Mouse (Mus musculus) CH12.LX (cell line): ENCODE data around the gene Map7d2. TPM values are rescaled to one million over a fixed set of nuclear protein-coding genes. Genes with fewer than 3 reads are reported as not detected.

Experiments
- DNase-seq: peaks from one replicate; pipeline ENCODE4 v3.0.0-alpha.2; 2013; ENCODE audit errors: extremely low read depth
- H3K27ac ChIP-seq: 2 replicates; pipeline ENCODE4 v1.5.1; 2012; ENCODE audit warnings: low read depth, mild to moderate bottlenecking, control low read depth, moderate library complexity; ENCODE audit not compliant: insufficient read depth
- H3K27me3 ChIP-seq: replicated peaks from 2 replicates; pipeline ENCODE3; 2012; ENCODE audit warnings: inconsistent platforms
- H3K36me3 ChIP-seq, 2 experiments: replicated peaks in 1 of 2; 2 replicates each; pipeline versions ENCODE3 to v1.6.1; 2012; ENCODE audit warnings: inconsistent platforms in 1 of 2, low read length in 1 of 2, mild to moderate bottlenecking in 1 of 2, mixed read lengths in 1 of 2, moderate library complexity in 1 of 2; ENCODE audit not compliant: control insufficient read depth in 1 of 2, insufficient read depth in 1 of 2
- H3K4me1 ChIP-seq, 2 experiments: 2 replicates each; pipeline ENCODE4 v1.6.1; 2012; ENCODE audit warnings: inconsistent platforms in 1 of 2, moderate library complexity in 1 of 2; ENCODE audit not compliant: insufficient read depth in 2 of 2, control insufficient read depth in 1 of 2
- H3K4me2 ChIP-seq: 2 replicates; pipeline ENCODE4 v1.6.1; 2012; ENCODE audit warnings: low read depth, mild to moderate bottlenecking, control low read depth; ENCODE audit not compliant: poor library complexity, insufficient read depth, severe bottlenecking
- H3K4me3 ChIP-seq, 3 experiments: fragments of 150-350 bp in 1 of 3; sonication (generic) in 1 of 3; replicated peaks in 1 of 3; 2 replicates each; pipeline versions ENCODE3 to v1.5.1; 2011 to 2012; ENCODE audit warnings: low read depth in 2 of 3, low read length in 2 of 3, mild to moderate bottlenecking in 2 of 3, moderate library complexity in 2 of 3, control low read depth in 1 of 3, improper control_type of control experiment in 1 of 3, inconsistent platforms in 1 of 3, mixed read lengths in 1 of 3; ENCODE audit not compliant: poor library complexity in 1 of 3
- H3K79me2 ChIP-seq: replicated peaks from 2 replicates; pipeline ENCODE4 v1.6.1; 2012; ENCODE audit warnings: mild to moderate bottlenecking, moderate library complexity; ENCODE audit not compliant: control insufficient read depth, poor library complexity, insufficient read depth, severe bottlenecking; ENCODE audit errors: extremely low read depth
- H3K9ac ChIP-seq: 2 replicates; pipeline ENCODE4 v1.6.1; 2012; ENCODE audit warnings: low read depth, mild to moderate bottlenecking, control low read depth, moderate library complexity; ENCODE audit not compliant: insufficient read depth
- H3K9me3 ChIP-seq: replicated peaks from 2 replicates; pipeline ENCODE3; 2012; ENCODE audit warnings: low read length, inconsistent platforms, mixed read lengths
- BHLHE40 ChIP-seq: IDR thresholded peaks from 2 replicates; pipeline ENCODE4 v1.6.1; 2011; ENCODE audit warnings: mild to moderate bottlenecking, low read depth, low read length, improper control_type of control experiment
- CHD1 ChIP-seq: IDR thresholded peaks from 2 replicates; pipeline ENCODE4 v1.6.1; 2012; ENCODE audit warnings: low read depth, low read length, improper control_type of control experiment, inconsistent platforms
- E2F4 ChIP-seq: IDR thresholded peaks from 2 replicates; pipeline ENCODE4 v1.6.1; 2011; ENCODE audit warnings: low read depth, low read length, improper control_type of control experiment; ENCODE audit not compliant: insufficient replicate concordance
- EP300 ChIP-seq: IDR thresholded peaks from 2 replicates; pipeline ENCODE4 v1.6.1; 2011; ENCODE audit warnings: low read length, improper control_type of control experiment
- HCFC1 ChIP-seq: IDR thresholded peaks from 2 replicates; pipeline ENCODE4 v1.6.1; 2012; ENCODE audit warnings: low read depth, mild to moderate bottlenecking, inconsistent platforms, low read length, improper control_type of control experiment
- JUN ChIP-seq: IDR thresholded peaks from 2 replicates; pipeline ENCODE4 v1.6.1; 2011; ENCODE audit warnings: low read depth, mild to moderate bottlenecking, low read length, improper control_type of control experiment, moderate library complexity; ENCODE audit not compliant: insufficient read depth
- JUND ChIP-seq: conservative IDR thresholded peaks from 2 replicates; pipeline ENCODE4 v1.6.1; 2011; ENCODE audit warnings: low read depth, low read length, improper control_type of control experiment
- MAFK ChIP-seq: IDR thresholded peaks from 2 replicates; pipeline ENCODE4 v1.6.1; 2011; ENCODE audit warnings: low read length, improper control_type of control experiment; ENCODE audit not compliant: insufficient replicate concordance
- MAX ChIP-seq: IDR thresholded peaks from 2 replicates; pipeline ENCODE4 v1.6.1; 2011; ENCODE audit warnings: low read length, improper control_type of control experiment
- PAX5 ChIP-seq: IDR thresholded peaks from 2 replicates; pipeline ENCODE4 v1.6.1; 2012; ENCODE audit warnings: low read length, inconsistent platforms, mixed read lengths
- POLR2A ChIP-seq: IDR thresholded peaks from 2 replicates; pipeline ENCODE4 v1.6.1; 2011; ENCODE audit warnings: low read depth, mild to moderate bottlenecking, improper control_type of control experiment, low read length
- RAD21 ChIP-seq: IDR thresholded peaks from 2 replicates; pipeline ENCODE4 v1.6.1; 2011; ENCODE audit warnings: low read depth, mild to moderate bottlenecking, low read length, improper control_type of control experiment, moderate library complexity
- RCOR1 ChIP-seq: conservative IDR thresholded peaks from 2 replicates; pipeline ENCODE4 v1.6.1; 2012; ENCODE audit warnings: low read depth, mild to moderate bottlenecking, inconsistent platforms, low read length, improper control_type of control experiment
- SIN3A ChIP-seq: IDR thresholded peaks from 2 replicates; pipeline ENCODE4 v1.6.1; 2012; ENCODE audit warnings: low read length, improper control_type of control experiment, inconsistent platforms
- SMC3 ChIP-seq: IDR thresholded peaks from 2 replicates; pipeline ENCODE4 v1.6.1; 2011; ENCODE audit warnings: low read depth, low read length, improper control_type of control experiment
- TCF12 ChIP-seq: IDR thresholded peaks from 2 replicates; pipeline ENCODE4 v1.6.1; 2014; ENCODE audit warnings: low read depth, mild to moderate bottlenecking, inconsistent platforms, low read length, improper control_type of control experiment
- ZC3H11A ChIP-seq: IDR thresholded peaks from 2 replicates; pipeline ENCODE4 v1.6.1; 2012; ENCODE audit warnings: low read depth, mild to moderate bottlenecking, inconsistent platforms, low read length, improper control_type of control experiment
- ZKSCAN1 ChIP-seq: IDR thresholded peaks from 2 replicates; pipeline ENCODE4 v1.6.1; 2012; ENCODE audit warnings: low read depth, inconsistent platforms, low read length, improper control_type of control experiment, borderline replicate concordance
- ZMIZ1 ChIP-seq: IDR thresholded peaks from 2 replicates; pipeline ENCODE4 v1.6.1; 2012; ENCODE audit warnings: low read depth, mild to moderate bottlenecking, inconsistent platforms, low read length, improper control_type of control experiment
- ZNF384 ChIP-seq: IDR thresholded peaks from 2 replicates; pipeline ENCODE4 v1.6.1; 2012; ENCODE audit warnings: low read depth, low read length, improper control_type of control experiment, inconsistent platforms
- dilution Hi-C: fragments of 300-500 bp; cut with MboI; formaldehyde crosslinking; loops from 2 replicates; pipeline ENCODE4 v1.14.3; 2020; ENCODE audit warnings: low sequenced_read_pairs; ENCODE audit not compliant: extremely low pct_unique_long_range_greater_than_20kb, extremely low pct_ligation_motif_present
- in situ Hi-C: fragments of 300-500 bp; cut with MboI; formaldehyde crosslinking; loops from 3 replicates; pipeline ENCODE4 v1.14.3; 2019; ENCODE audit warnings: low sequenced_read_pairs, low pct_ligation_motif_present, low pct_unique_long_range_greater_than_20kb, mixed read lengths
- polyA plus RNA-seq: library from polyadenylated mRNA; unstranded; fragments of >175 nt; gene quantifications from 2 replicates; pipeline ENCODE4 v1.2.1, GENCODE M21; 2012; ENCODE audit warnings: low read depth; ENCODE audit not compliant: insufficient read length
- total RNA-seq, 2 experiments: library from RNA; depleted of rRNA; stranded (reverse); fragments of 300-350 nt in 1 of 2; fragments of >200 nt in 1 of 2; gene quantifications; 2 replicates each; pipeline ENCODE4 v1.2.3; 2012 to 2014

Gene Map7d2
- total and polyA plus RNA-seq, 3 experiments: 0.19 to 1.1 TPM; not detected in 1

DNA sequence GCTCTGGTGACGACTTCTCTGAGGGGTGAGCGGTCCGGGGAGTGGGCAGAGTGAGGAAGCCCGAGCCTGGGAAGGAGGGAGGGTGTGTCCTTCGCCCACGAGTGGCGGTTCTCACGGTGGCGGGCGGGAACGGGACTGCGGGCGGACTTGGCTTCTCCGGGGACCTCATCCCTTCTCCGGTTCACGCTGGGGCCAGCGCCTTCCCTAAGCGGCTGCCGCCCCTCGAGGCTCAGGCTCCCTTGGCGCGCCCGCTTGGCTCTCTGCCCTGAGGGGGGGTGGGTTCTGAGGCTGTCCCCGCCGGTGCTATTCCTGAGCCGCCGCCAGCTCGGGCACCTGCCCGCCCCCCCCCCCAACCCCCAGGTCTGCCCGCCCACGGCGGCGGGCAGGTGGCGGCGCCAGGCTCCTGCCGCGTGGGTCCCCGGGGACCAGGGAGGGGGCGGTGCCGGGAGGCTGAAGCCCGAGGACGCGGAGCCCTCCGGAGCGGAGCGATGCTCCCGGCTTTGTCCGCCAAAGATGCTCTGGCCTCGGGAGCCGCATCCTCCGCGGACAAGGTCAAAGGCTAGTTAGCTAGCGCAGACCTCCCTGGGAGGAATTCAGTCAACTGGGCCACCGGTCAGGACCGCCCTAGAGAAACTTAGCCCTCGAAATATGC lies 118.6 kb downstream of the Map7d2 start:
- no peaks in the 10 kb centered on the region for H3K36me3 ChIP-seq
- in situ Hi-C loops (no loop called here), dilution Hi-C loops (no loop called here)
- no peaks in the 10 kb centered on the region for H3K9me3 ChIP-seq
- peak overlapping the region; percentile 74; the same call in 1 of the 2 replicates for H3K4me2 ChIP-seq
- H3K4me3 ChIP-seq: peak overlapping the region; percentile 52 to 96 (median 73)
- H3K4me1 ChIP-seq: peaks cover 2% of the 10 kb centered on the region in 2 experiments
- H3K79me2 ChIP-seq: peaks cover 4% of the 10 kb centered on the region; the same call in 1 of the 2 replicates
- no peaks in the 10 kb centered on the region for H3K27me3 ChIP-seq
- H3K27ac ChIP-seq: peak overlapping the region; percentile 77
- H3K9ac ChIP-seq: peak overlapping the region; percentile 70
- no peak for DNase-seq
- TF ChIP-seq ZNF384 (peak; percentile 16; the same call in 1 of the 2 replicates), SIN3A (peak; percentile 10; the same call in 1 of the 2 replicates), JUN (no peak)

DNA sequence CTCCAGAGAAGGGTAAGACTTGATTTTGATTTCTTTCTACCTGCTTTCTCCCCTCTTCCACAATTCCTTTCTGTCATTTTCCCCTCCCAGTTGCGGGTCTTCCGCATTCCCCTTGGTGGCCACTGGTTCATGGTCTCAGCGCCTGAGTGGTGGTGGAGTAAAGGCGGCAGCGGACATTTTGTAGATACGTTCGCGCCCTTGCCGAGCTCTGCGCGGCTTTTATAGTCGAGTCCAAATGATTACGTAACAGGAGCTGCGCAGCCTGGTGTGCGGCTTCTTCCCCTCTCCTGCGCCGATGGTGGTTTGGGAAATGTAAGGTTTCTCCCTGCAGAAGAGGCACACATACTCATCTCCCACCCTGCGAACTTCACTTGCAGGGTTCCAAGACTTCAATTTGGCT lies 127.6 kb downstream of the Map7d2 start:
- no peaks in the 10 kb centered on the region; a peak in 1 of 4 replicates for H3K4me1 ChIP-seq
- TF ChIP-seq JUN (no peak), MAX (no peak), JUND (no peak), POLR2A (no peak), BHLHE40 (no peak), CHD1 (no peak), HCFC1 (no peak), PAX5 (no peak), ZMIZ1 (no peak), MAFK (no peak), ZC3H11A (no peak), RCOR1 (no peak), EP300 (no peak), SMC3 (no peak), E2F4 (no peak), RAD21 (no peak), ZKSCAN1 (no peak), SIN3A (no peak), TCF12 (no peak)
- TF ChIP-seq, all 38 proteins: peak for 0
- H3K27me3 ChIP-seq: no peaks in the 10 kb centered on the region

More for the DNA sequence above, 127.6 kb downstream of the Map7d2 start:
- dilution Hi-C loops (no loop called here), in situ Hi-C loops (no loop called here)
- Histone ChIP-seq H3K4me3 (no peak overlapping the region), H3K36me3 (peaks cover 8 to 13% of the 10 kb centered on the region in 2 experiments), H3K79me2 (0 out of 2 replicates have a peak, but pooled peaks cover 6% of the 10 kb centered on the region), H3K9me3 (no peaks in the 10 kb centered on the region), H3K27ac (no peak overlapping the region), H3K9ac (no peak overlapping the region), H3K4me2 (no peak overlapping the region)
- no peak for DNase-seq
